Mouse (Mus musculus) megakaryocyte-erythroid progenitor cell, adult 5-6 weeks (primary cell): ENCODE results near the gene Ipo13. TPM values are rescaled to one million over a fixed set of nuclear protein-coding genes. Genes with fewer than 3 reads are reported as not detected.
A peak's percentile ranks its signal among the peaks of the same experiment; 100 is the strongest.

Experiments used
- ATAC-seq: replicated peaks from 2 replicates; pipeline ENCODE4 v1.8.0; 2016; ENCODE audit warnings: mild to moderate bottlenecking, inconsistent platforms; ENCODE audit not compliant: severe bottlenecking, poor library complexity, low FRiP score, low TSS enrichment
- total RNA-seq, 2 experiments: library from RNA; stranded (forward) in 1 of 2; stranded (reverse) in 1 of 2; fragments of 200-1000, 215-1000 nt in 1 of 2; fragments of >200 nt in 1 of 2; fragmentation: Nextera tagmentation in 1 of 2; gene quantifications; 2 replicates each; pipeline ENCODE4 v1.2.3; 2014 to 2017

The Ipo13 gene
- total RNA-seq, 2 experiments from 2014 or later: 7.8 to 23.4 TPM

GRCm38 (mm10) chr4:117886644-117887043 is 28.2 kb downstream of the Ipo13 start:
- peak; percentile 19; the same call in 1 of the 2 replicates for ATAC-seq

GRCm38 (mm10) chr4:117885994-117886393 is 28.8 kb downstream of the Ipo13 start:
- no peak for ATAC-seq

GRCm38 (mm10) chr4:117885093-117885492 is 29.7 kb downstream of the Ipo13 start:
- ATAC-seq: no peak

GRCm38 (mm10) chr4:117884146-117884545 is 30.7 kb downstream of the Ipo13 start:
- ATAC-seq: no peak

- no peak for ATAC-seq
These were observed 31.8 kb downstream of the Ipo13 start, which contains the start of gene B4galt2 for GRCm38 (mm10) chr4:117882701-117883691. Gene B4galt2, minus strand, starts transcription at chr4:117883487.

GRCm38 (mm10) chr4:117878703-117879102 is 36.1 kb downstream of the Ipo13 start:
- ATAC-seq: no peak

- ATAC-seq: no peak
These were observed 36.5 kb downstream of the Ipo13 start for GRCm38 (mm10) chr4:117878301-117878700.

- no peak for ATAC-seq
These were observed 41.2 kb downstream of the Ipo13 start for GRCm38 (mm10) chr4:117873615-117874014.

GRCm38 (mm10) chr4:117872471-117872886 is 42.3 kb downstream of the Ipo13 start, which contains the start of gene Ccdc24:
Gene Ccdc24, minus strand, starts transcription at chr4:117872557.
- ATAC-seq: no peak

- ATAC-seq: no peak
These were observed 43.0 kb downstream of the Ipo13 start for GRCm38 (mm10) chr4:117871787-117872186.

GRCm38 (mm10) chr4:117870437-117870836 is 44.4 kb downstream of the Ipo13 start:
- no peak for ATAC-seq

- ATAC-seq: no peak
These were observed 45.5 kb downstream of the Ipo13 start for GRCm38 (mm10) chr4:117869317-117869716.

- peak; percentile 47 for ATAC-seq
These were observed 47.0 kb downstream of the Ipo13 start for GRCm38 (mm10) chr4:117867823-117868222.

- no peak for ATAC-seq
These were observed 47.8 kb downstream of the Ipo13 start for GRCm38 (mm10) chr4:117867000-117867399.

GRCm38 (mm10) chr4:117866083-117866482 is 48.7 kb downstream of the Ipo13 start:
- ATAC-seq: peak; percentile 62

- no peak for ATAC-seq
These were observed 52.0 kb downstream of the Ipo13 start for GRCm38 (mm10) chr4:117862823-117863222.

GRCm38 (mm10) chr4:117860570-117860969 is 54.2 kb downstream of the Ipo13 start:
- no peak for ATAC-seq

- peak; percentile 53 for ATAC-seq
These were observed 56.0 kb downstream of the Ipo13 start for GRCm38 (mm10) chr4:117858794-117859193.

- no peak for ATAC-seq
These were observed 59.7 kb downstream of the Ipo13 start for GRCm38 (mm10) chr4:117855146-117855545.

GRCm38 (mm10) chr4:117852152-117852868 is 62.5 kb downstream of the Ipo13 start:
- ATAC-seq: no peak
